Mouse (Mus musculus) MEL (cell line): ENCODE data around the gene D030056L22Rik.

Experiments used
- BHLHE40 ChIP-seq: IDR thresholded peaks from 2 replicates; pipeline ENCODE4 v1.6.1; 2012; ENCODE audit warnings: low read depth, mild to moderate bottlenecking, inconsistent platforms, low read length, improper control_type of control experiment, borderline replicate concordance
- CTCF ChIP-seq, 3 experiments: IDR thresholded peaks in 2 of 3; conservative IDR thresholded peaks in 1 of 3; 2 replicates each; pipeline ENCODE4 v1.5.1; 2011 to 2012; ENCODE audit warnings: low read length in 3 of 3, low read depth in 2 of 3, mild to moderate bottlenecking in 2 of 3, improper control_type of control experiment in 1 of 3, inconsistent platforms in 1 of 3, mixed read lengths in 1 of 3, moderate library complexity in 1 of 3; ENCODE audit not compliant: control insufficient read depth in 1 of 3, insufficient read depth in 1 of 3, poor library complexity in 1 of 3, severe bottlenecking in 1 of 3
- EP300 ChIP-seq, 2 experiments: IDR thresholded peaks; 2 replicates each; pipeline ENCODE4 v1.6.1; 2011; ENCODE audit warnings: improper control_type of control experiment in 2 of 2, low read length in 2 of 2, low read depth in 1 of 2, mild to moderate bottlenecking in 1 of 2
- GABPA ChIP-seq: IDR thresholded peaks from 2 replicates; pipeline ENCODE4 v1.6.1; 2012; ENCODE audit warnings: low read depth, mild to moderate bottlenecking, inconsistent platforms, low read length, improper control_type of control experiment, moderate library complexity
- MAFK ChIP-seq: IDR thresholded peaks from 2 replicates; pipeline ENCODE4 v1.6.1; 2011; ENCODE audit warnings: low read depth, mild to moderate bottlenecking, low read length, improper control_type of control experiment, borderline replicate concordance
- MAX ChIP-seq: IDR thresholded peaks from 2 replicates; pipeline ENCODE4 v1.6.1; 2011; ENCODE audit warnings: low read length, improper control_type of control experiment
- MYC ChIP-seq: IDR thresholded peaks from 2 replicates; pipeline ENCODE4 v1.6.1; 2011; ENCODE audit warnings: low read depth, mild to moderate bottlenecking, low read length, improper control_type of control experiment, moderate library complexity
- NELFE ChIP-seq: IDR thresholded peaks from 2 replicates; pipeline ENCODE4 v1.6.1; 2011; ENCODE audit warnings: low read depth, low read length, improper control_type of control experiment
- NRF1 ChIP-seq: IDR thresholded peaks from 2 replicates; pipeline ENCODE4 v1.6.1; 2014; ENCODE audit warnings: low read depth, mild to moderate bottlenecking, inconsistent platforms, low read length, improper control_type of control experiment, moderate library complexity; ENCODE audit not compliant: poor library complexity, insufficient read depth, severe bottlenecking
- POLR2A ChIP-seq, 2 experiments: IDR thresholded peaks; 2 replicates each; pipeline ENCODE4 v1.6.1; 2011 to 2012; ENCODE audit warnings: low read length in 2 of 2, mild to moderate bottlenecking in 2 of 2, control low read depth in 1 of 2, improper control_type of control experiment in 1 of 2, low read depth in 1 of 2, moderate library complexity in 1 of 2; ENCODE audit not compliant: control insufficient read depth in 1 of 2, insufficient read depth in 1 of 2, poor library complexity in 1 of 2
- TAL1 ChIP-seq: IDR thresholded peaks from 2 replicates; pipeline ENCODE4 v1.6.1; 2012; ENCODE audit warnings: mild to moderate bottlenecking, inconsistent platforms, low read length, moderate library complexity, mixed read lengths
- USF1 ChIP-seq: IDR thresholded peaks from 2 replicates; pipeline ENCODE4 v1.6.1; 2014; ENCODE audit warnings: low read depth, mild to moderate bottlenecking, inconsistent platforms, low read length, improper control_type of control experiment, moderate library complexity
- ZKSCAN1 ChIP-seq: IDR thresholded peaks from 2 replicates; pipeline ENCODE4 v1.6.1; 2012; ENCODE audit warnings: low read depth, mild to moderate bottlenecking, inconsistent platforms, low read length, improper control_type of control experiment, moderate library complexity
- ZNF384 ChIP-seq: IDR thresholded peaks from 2 replicates; pipeline ENCODE4 v1.6.1; 2012; ENCODE audit warnings: low read depth, mild to moderate bottlenecking, inconsistent platforms, low read length, improper control_type of control experiment

DNA sequence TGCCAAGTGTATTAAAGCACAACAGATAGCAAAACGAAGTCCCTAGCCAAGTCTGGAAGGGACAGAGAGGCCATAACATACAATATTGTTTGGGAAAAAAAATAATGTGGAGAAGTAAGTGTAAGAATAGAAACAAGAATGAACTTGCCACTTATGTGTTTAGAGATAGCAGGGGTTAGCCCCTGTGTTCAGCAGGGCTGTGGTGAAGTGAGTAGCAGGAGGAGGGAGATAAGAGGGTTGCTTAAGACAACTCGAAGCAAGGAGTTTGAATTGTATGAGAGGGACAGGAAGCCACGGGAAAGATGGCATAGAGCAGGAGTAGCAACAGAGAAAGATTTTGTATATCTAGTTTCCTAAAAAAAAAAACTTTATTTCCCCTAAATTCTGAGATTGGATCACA, 20.8 kb upstream of the D030056L22Rik start:
- TF ChIP-seq MYC (no peak), ZKSCAN1 (no peak), POLR2A (IDR thresholded peaks at IDR 0.05; ENCODE audit: control insufficient read depth in 1 of 2, insufficient read depth in 1 of 2, low read depth in 1 of 2, low read length in 2 of 2, poor library complexity in 1 of 2) (no peak), MAFK (no peak), USF1 (no peak), NELFE (no peak), GABPA (no peak), BHLHE40 (no peak), EP300 (IDR thresholded peaks at IDR 0.05; ENCODE audit: low read depth in 1 of 2, low read length in 2 of 2) (peak; percentile 77 to 84), ZNF384 (0 out of 2 replicates have a peak, but pooled peaks have one; percentile 29), MAX (peak; percentile 52; the same call in 1 of the 2 replicates), NRF1 (no peak), CTCF (IDR thresholded peaks at IDR 0.05 in 2 of 3, conservative IDR thresholded peaks at IDR 0.05 in 1 of 3; ENCODE audit: control insufficient read depth in 1 of 3, insufficient read depth in 1 of 3, low read depth in 2 of 3, low read length in 3 of 3, poor library complexity in 1 of 3, severe bottlenecking in 1 of 3) (no peak), TAL1 (peak; percentile 79)
